Mouse (Mus musculus) frontal cortex, postnatal 10 days (tissue): ENCODE data around the gene Pnpo.

Experiments used
- DNase-seq, 2 experiments: peaks; one replicate each; pipeline ENCODE4 v3.0.0; 2022; ENCODE audit warnings: low spot score in 2 of 2, mixed read lengths in 1 of 2

Gene Pnpo

GRCm38 (mm10) chr11:96906431-96907161 is 37.2 kb downstream of the Pnpo start:
- no peak for DNase-seq

- no peak for DNase-seq
Measured at GRCm38 (mm10) chr11:96902639-96903635, 40.8 kb downstream of the Pnpo start.

GRCm38 (mm10) chr11:96901332-96901731 is 42.5 kb downstream of the Pnpo start:
- no peak for DNase-seq

- DNase-seq = no peak
Measured at GRCm38 (mm10) chr11:96899449-96900306, 44.1 kb downstream of the Pnpo start.

GRCm38 (mm10) chr11:96895886-96896285 is 47.9 kb downstream of the Pnpo start:
- no peak for DNase-seq

GRCm38 (mm10) chr11:96893203-96893842 is 50.5 kb downstream of the Pnpo start:
- no peak for DNase-seq

- DNase-seq = no peak
Measured at GRCm38 (mm10) chr11:96891784-96892527, 51.8 kb downstream of the Pnpo start.
